Mouse (Mus musculus) frontal cortex, postnatal 10 days (tissue): ENCODE results near the gene Fto.

Experiments used
- DNase-seq, 2 experiments: peaks; one replicate each; pipeline ENCODE4 v3.0.0; 2022; ENCODE audit warnings: low spot score in 2 of 2, mixed read lengths in 1 of 2

Fto gene

DNA sequence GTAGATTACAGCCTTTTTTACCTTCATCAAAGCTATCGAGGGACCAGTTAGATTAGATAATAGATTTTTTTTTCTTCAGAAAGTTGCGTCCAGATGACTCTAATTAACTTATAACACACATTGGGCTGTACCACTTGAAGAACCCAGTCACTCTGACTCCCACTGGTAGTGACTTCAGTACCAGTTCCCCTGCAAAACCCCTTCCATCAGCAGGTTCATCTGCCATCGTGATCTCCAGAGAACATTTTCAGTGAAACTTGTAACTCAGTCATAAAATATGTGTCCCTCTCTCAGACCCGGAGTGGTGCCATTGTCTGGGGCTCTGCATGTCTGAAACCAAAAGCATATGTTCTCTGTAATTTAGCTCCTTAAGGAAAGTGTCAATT lies 211.5 kb downstream of the Fto start:
- no peak for DNase-seq

DNA sequence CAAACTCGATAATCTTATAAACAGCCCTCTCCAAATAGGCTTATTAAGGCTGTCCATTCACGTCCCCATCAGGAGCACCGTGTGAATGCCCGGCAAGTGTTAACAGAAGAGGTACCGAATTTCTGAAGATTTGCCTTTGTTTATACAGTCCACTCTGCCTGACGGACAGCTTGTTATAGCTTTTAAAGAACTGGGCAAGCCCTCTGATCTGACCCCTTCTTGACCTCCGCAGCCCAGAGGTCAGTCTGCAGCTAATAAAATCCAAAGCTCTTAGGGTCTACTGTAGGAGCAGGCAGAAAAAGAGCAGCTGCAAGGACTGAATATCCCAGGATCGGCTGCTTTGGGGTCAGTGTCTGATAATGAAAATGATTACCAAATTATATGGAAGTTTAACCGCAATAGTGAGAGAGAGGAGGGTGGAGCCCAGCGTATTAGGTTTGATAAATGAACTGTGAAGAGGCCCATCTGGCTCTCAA lies 212.1 kb downstream of the Fto start:
- DNase-seq, result no peak

DNA sequence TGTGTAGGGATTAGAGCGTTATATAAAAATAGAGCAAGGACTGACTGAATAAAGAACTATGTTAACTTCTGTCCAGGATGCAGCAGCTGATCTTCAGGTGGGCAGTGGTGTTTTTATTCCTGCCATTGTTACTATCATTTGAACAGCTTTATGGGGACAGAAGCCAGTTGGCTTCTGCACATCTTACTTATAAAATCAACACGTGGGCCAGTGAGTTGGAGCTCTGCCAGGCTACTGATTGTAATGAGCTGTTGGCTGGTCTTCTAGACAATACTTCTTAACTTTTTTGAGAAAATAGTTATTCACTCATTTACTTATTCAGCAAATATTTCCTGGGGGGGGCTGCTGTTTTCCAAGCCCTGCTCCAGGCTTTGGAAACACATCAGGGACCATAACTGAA lies 215.6 kb downstream of the Fto start:
- no peak for DNase-seq

DNA sequence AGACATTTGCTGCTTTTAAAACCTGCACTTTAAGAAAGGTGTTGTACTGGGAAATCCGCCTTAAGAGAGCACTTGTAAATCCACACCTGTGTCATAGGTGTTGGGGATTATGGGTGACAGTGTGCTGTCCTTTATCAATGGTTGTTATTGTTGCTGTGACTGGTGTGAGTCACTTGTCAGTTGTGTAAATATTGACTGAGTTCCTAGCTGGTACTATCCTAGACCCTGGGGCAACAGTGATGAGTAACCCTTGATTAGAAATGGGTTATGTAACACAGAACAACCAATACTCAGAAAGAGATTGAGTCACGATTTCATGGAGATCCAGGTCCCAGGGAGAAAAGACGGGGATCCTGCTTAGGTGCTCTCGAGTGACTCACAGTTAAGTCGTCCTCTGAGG lies 216.4 kb downstream of the Fto start:
- DNase-seq, result no peak

DNA sequence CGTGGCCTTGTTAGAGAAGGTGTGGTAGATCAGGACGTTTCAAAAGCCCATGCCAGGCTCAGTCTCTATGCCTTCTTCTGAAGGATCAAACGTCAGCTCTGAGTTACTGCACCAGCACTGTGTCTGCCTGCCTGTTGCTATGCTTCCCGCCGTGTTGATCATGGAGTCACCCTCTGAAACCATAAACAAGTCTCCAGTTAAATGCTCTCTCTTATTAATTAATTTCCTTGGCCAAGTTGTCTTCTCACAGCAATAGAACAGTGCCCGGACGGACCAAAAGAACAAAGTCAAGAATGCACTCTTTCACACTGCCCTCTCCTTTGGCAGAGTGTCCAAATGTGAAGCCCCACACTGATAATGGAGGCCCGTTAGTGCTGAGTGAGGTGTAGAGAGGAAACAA lies 217.3 kb downstream of the Fto start:
- DNase-seq, result no peak

DNA sequence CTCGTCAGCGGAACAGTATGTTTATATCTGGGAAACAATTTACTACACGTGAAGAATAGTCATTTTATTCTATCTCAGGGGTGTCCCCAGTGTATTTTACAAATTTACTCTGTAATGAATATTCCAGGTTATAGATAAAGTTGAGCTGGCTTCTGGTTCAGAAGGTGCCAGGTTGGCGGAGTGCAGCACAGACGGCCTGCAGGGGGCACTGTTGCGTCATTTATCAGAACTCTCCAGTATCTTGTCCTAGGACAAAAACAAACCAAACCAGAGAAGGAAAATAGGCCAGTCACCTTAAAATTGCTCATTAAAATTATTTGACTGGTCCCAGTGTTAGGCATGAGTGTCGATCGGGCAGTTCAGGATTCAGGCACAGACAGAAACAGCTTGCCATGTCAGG lies 218.6 kb downstream of the Fto start:
- peak; percentile 20 to 62 for DNase-seq

DNA sequence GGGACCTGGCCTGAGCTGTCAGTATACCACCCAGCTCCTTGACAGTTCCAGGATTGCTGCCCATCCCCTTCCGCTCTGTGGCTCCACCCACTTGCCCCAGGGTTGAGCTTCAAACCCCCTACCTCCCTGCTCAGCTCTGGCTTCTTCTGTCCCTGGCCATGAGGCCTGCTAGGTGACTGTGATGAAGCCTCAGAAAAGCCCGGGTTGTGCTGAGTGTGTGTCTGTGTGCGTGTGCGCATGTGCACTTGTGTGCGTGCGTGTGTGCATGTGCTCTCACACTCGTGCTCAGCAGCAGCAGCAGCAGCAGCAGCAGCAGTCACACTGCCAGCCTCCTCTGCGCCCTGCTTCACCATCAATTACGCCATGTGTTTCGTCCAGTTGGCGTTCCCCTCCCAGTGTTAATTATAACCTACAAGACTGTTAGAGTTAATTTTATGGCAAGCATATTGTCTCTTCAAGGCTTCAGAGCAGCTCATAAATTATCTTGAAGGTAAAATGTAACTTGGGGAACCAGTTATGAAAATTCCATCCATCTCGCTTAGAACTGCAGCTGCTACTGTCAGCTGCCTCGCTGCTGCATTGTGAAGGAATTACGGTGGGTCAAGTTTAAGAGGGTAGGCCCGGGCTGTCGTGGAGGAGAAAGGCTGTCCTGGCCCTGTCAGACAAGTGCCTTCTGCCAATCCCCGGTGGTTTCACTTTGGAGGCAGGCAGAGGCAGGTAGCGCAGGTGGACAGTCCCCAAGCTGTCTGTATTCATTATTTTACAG lies 219.5 kb downstream of the Fto start:
- no peak for DNase-seq

DNA sequence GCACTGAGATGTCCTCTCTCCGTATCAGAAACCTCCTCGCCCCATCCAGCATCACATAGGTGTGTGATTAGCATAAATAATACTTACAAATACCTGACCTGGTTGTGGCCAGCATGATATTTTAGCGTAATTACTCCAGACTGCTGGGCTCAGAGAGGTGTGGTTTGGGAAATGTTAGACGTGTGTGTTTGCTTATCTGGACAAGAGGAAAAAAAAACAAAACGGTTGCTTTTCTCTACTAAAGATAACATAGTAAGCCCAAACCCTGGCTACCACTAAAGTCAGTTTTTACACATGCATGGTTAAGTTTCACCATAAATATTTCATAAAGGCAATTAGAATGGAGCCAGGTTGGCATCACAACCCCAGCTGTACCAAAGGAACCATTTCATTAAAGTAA lies 221.4 kb downstream of the Fto start:
- DNase-seq, result no peak

DNA sequence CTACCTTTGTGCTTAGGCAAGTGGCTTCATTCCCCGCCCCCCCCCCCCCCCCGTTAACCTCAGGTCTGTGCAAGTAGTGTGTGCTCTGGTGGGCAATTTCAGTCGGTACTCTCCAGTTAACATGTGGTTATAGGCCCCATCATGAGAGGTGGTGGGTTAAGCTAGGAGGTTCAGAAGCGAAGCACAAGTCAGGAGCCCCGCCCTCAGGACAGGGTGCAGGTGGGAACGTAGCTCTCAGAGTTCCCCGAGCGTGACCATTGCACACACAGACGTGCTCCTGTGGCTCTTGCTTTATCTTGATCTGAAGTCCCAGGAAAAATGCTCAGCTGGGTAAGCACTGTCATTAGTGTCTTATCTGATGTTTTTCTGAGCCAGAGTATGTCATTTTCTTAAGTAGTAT lies 224.8 kb downstream of the Fto start:
- no peak for DNase-seq

DNA sequence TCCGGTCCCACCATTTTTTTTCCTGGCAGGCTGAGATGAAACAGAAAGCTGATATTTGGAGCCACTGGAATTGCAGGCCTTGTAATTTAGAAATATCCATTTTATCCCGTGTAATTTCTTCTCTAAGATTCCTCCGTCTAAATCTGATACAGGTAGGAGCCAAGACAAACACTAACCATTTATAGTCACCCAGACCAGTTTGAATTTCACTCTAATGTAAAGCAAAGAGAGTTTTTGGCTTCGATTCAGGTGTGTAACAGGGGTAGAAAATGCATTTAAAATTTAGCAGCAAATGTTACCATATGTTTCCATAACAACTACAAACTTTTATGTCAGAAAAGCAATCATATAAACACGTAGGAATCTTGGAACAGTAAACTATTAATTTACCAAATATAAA lies 225.6 kb downstream of the Fto start:
- DNase-seq, result no peak

DNA sequence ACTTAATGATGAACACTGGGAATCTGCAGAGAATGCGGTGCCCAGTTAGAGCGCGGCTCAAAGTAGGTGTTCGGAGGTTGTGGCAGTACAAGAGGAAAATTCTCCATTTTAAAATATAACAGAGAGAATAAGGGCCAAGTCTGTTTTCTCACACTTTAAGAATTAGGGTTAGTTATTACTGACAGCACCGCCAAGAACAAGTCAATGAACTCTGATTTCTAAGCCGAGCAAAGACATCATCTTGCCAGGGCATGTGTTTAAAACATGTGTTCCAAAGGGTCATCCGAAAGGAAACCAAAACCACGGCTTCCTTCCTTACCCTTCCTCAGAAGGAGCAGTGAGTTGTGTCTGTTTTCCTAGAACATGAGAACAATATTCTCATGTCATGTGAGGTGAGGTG lies 226.3 kb downstream of the Fto start:
- no peak for DNase-seq

DNA sequence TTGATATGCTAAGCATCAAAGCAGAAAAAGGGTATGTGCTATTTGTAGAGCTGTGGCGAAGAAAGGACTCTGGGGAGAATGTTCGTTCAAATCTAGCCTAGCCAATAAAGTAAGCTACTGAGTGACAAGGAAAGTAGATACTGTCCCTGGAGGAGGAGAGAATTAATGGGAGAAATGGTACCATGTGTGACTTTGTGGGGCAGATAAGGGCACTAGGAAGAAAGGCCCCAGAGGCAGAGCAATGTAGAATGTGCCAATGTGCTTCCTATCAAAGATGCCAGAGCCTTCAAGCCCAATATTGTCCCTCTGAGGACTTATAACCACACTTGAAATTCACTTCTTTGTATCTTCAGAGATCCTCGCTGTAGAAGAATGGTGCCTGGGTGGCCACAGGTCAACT lies 227.9 kb downstream of the Fto start:
- DNase-seq, result no peak

DNA sequence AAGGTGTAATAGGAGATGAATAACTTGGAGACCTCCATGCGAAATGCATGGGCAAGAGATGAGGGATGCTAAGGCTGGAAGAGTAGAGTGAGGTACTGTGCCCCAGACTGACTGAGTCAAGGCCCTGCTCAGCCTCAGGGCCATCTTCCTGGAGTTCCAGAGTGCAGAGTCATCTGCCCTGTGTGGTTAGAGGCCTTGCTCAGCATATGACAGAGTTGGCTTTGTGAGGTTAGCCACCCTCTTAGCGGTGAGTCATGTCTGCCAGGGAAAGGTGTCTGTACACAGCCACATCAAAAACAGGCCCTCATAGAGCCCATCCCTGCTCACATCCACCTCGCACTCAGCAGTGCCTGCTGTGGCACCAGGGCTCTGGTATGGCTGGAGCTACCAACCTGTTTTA lies 232.2 kb downstream of the Fto start:
- DNase-seq, result no peak

DNA sequence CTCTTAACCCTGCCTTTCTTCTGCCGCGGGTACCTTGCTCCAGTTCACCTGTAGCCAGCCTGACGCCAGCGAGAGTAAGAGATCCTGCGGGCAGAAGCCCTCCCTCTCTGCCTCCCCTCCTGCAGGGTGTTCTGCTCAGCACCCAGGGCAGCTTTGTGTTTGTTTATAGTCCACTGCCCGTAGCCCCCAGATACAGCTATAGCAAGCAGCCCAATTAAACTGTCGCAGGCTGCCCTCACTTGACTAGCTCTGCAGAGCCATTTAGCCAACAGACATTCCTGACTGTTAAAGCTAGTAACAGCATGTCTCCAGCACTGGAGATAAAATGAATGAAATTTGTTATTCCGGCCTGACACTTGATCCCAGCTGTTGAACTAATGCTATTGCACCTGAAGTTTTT lies 233.3 kb downstream of the Fto start:
- no peak for DNase-seq

DNA sequence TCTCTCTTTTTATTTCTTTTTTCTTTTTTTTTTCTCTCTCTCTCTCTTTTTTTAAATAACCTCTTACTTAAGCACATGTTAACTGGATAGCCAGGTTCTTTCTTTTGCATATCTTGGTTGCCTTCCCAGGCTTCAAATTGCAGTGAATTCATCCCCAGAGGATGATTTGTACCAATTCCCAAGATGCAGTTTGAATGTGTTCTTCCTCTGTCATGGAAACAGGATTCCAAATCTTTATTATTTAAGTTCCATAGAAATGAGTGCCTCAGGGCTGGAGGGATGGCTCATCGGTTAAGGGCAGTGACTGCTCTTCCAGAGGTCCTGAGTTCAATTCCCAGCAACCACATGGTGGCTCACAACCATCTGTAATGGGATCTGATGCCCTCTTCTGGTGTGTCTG lies 236.8 kb downstream of the Fto start:
- no peak for DNase-seq

DNA sequence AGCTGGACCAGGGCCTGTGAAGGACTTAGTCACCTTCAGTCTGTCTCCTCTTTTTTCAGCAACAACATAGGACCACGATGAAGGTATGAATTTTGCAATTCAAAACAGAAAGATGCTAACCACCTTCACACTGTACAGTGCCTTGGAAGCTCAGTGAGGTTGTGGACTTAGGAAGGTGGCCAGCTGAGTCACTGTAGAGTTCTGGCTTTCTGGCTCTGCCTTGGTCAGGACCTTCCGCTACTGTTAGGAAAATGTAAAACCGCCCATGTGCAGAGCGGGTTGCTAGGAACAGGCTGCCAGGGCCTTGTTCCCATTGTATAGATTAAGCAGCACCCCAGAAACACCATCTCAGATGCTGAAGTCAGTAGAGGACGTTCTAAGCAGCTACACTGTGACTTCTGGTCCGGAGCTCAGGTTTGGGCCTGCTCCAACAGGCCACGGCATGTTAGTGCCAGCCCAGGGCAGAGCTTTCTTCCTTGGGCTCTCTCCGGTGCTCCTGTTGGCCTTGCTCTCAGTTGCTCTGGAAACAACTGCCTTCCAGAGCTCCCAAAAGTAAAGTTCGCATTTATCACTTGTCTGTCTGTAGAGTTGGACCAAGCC lies 237.9 kb downstream of the Fto start:
- no peak for DNase-seq

DNA sequence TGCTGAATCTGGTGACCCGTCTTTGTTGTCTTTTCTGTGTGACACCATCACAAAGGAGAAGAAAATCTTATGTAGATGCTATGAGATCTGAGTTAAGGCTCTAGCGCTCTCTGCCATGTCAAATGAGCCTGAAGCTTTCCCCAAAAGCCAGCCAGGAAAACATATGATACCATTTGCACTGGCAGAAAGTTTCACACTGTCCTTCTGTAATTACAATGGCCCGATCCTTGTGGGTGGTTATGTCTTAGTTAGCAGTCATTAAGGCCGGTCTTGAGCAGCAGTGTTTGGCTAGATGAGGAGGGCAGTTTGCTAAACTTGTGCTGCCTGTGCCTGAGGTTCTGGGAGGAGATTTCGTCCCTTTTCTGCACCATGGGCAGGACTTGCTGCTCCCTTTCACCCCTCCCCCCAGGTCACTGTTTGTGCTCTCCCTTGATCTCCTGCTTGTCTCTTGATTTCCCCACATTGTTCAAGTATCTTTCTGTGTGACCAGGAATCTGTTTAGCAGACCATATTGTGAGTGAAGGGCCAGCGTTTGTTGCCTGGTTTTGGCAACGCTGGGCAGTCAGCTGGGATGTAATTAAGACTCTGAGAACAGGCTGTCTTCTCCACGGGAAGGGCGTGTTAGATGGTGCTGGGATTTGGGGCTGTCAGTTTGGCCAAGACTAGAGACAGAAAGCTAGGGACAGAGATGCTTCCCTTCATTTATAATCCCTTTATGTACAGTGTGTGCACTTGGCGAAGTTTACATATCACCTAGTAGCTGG lies 238.6 kb downstream of the Fto start:
- peak in 1 of 2 experiments; percentile 29 for DNase-seq

DNA sequence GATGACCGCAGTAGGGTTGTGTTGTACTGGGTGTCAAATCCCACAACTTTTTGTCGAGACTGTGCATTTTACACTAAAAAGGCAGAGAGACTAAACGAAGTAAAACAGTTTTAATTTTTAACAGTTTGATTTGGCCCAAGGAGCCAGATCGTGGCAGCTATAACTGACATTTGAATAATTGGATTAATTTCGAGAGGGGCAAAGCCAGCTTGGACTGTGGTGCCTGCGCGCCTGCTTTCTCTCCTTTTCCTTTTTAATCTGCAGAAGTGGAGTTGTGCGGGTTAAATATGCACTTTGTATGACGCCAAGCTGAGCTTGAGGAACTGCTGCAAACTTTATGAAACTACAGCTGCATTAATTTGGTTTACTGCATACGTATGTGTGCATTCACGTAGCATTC lies 239.3 kb downstream of the Fto start:
- DNase-seq, result no peak

DNA sequence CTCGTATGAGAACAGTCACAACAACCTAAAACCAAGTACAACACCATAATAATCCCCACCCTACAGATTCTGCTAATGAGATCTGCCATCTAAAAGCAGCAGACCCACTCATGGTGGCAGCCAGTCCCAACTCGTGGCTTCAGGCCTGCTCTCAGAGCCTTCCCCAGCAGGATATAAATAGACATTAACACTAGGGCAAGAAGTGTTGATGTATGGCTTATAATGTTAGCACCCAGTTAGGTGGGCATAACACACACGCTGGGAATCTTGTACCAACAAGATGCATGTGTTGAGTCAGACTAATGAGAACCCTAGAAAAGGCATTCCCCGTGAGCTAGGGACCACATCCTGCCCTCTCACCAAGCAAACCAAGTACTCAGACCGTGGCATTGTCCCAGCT lies 240.1 kb downstream of the Fto start:
- no peak for DNase-seq

DNA sequence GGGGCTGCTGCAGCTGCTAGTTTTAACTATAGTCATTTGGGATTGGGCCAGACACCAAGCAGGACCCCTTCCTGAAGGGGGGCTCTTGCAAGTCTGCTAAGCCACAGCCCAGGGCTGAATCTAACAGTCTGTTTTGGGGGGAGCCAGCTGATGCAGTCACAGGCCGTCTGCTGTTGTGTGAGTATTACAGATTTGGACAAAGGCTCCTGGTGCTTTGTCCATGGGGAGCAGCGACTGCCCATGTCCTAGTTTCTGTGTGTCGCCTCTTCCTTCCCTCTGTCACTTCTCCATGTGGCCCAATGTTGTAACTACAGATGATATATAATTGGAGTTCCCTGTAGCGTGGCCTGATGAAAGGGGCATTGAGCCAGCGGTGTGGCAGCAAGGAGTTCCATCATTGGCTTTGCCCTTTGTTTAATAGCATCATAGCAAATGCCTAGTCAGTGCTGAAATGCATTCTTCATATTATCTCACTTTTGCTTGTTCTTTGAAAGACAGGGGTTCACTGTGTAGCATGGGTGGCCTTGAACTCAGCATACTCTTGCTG lies 243.8 kb downstream of the Fto start:
- no peak for DNase-seq

DNA sequence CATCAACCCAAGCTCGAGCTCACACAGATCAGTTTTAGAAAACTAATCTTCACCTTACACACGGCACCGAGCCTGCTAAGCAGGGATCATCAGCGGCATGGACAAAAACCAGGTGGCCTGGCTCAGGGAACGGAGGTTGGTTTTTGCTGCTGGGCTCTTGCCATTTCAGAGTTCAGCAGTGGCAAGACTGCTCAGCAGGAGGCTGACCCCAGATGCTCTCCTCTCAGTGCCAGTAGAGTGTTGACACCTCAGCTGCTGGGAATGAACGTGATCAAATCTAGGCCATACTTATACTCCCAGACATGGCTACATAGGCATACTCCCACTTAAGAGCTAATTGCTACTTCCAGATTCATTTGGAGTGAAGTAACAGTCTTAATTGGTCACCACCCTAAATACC lies 245.1 kb downstream of the Fto start:
- DNase-seq, result no peak

DNA sequence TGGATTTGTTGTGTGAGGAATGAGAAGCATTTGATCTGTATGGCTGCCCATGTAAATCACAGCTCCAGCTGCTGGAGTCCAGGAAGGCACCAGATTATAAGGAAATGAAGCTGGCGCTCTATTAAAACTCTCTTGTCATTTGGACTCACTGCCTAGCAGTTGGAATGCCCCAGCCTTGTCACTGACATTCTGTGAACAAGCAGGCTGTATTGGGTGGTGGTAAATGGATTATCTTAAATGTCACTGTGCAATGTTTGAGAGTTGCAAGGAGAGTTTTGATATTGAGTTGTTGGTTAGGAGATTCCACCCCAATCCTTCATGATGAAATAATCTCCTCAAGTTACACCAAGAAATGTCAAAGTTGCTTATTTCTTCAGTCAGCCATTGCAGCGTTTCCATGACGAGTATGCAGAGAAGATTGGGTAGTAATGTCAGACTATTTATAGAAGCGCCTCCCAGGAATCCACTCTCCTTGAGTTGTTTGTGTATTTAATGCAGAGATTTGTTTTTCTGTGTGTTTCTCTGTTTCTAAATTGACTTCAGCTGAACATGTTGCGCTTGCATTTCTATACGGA lies 246.8 kb downstream of the Fto start:
- DNase-seq, result no peak
